Mouse (Mus musculus) lung, postnatal 25 days (tissue): ENCODE data around the gene BC030500.

Experiments
- DNase-seq: peaks from one replicate; pipeline ENCODE4 v3.0.0; 2022; ENCODE audit warnings: low spot score

BC030500 gene

DNA sequence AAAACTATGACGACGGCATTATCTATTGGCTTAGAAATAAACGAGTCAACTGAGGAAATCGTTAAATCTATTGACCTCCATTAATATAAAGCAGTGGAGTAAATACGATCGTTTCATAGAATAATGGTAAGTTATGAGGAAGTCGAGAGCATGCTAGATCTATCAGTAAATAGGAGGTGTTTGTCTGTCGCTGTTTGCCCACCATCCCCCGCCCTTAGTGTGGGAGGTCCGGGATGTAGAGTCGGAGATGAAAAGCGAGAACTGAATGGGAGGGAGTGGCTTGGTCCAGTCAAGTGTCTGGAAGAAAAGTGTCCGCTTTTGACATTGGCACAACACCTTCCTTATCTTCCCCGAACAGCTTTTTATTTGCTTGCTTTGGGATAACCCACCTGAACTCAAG, at the start of gene BC030500:
Gene BC030500 (plus strand): TSS at position 79 of the 400 bp plus-strand sequence.
- DNase-seq, result no peak

DNA sequence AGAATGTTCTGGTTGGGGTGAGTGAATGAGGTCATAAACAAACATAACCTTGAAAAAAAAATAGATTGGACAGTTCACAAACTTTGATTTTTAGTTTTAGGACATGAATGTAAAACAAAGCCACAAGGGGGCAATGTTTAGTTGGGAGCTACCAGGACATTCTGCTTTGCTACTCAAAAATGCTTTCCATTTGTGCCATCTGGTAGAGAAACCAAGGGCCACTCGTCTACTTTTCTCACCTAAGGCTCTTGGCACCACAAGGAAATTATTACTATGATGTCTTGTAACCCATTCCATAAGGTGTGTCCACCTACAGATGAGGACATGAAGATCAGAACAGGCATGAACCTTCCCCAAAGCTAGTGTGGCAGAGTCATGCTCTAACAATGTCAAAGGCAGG, 25.1 kb upstream of the BC030500 start:
- no peak for DNase-seq

DNA sequence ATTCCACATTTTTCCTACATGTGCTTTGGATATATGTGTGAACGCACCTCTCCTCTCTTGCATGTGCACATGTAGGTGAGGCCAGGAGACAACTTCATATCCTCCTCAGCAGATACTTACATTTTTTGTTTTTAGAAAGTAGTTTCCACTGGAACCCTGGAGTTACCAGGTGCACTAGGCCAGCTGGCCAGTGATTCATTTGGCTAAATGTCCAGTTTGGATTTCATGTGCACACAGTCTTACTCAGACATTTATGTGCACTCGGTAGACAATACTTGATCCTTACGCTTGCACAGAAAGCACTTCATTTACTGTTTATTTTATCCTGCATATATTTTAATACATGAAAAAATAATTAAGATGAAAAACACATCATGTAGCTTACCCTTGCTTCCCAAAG, 21.0 kb upstream of the BC030500 start:
- no peak for DNase-seq

DNA sequence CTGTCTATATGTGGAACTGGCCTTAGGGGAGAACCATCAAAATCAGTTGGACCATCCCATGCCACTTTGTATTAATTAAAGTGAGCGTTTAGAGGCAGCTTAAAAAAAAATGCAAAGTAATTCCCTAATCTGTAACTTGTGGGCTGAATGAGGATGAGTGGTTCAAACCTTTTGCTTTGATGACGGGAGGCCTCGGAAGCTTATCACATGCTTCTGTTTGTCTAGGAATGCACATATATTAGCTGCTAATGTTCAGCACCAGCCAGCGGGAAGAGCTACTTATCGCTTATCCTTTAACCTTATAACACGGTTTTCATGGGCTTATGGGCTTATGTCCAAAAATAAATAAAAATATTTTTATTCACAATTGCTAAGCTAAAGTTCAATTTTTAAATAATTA, 15.6 kb upstream of the BC030500 start:
- DNase-seq, result no peak

DNA sequence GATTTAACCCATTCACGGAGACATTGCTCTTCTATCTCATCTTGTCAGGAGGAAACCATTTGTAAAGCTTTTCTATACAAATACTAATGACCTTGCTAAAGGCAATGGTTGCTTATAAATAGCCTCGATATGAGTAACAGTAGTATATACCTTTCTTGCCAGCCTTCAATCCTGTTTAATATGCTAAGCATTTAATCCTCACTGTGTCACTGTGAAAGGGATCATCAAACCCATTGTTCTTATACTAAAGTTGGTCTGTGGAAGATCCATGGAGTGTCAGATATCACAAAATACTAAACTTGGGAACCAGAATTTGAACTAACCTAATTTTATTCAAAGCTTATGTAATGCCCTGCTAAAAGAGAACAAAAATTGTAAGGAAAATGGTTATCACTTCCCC, 7.1 kb upstream of the BC030500 start:
- DNase-seq, result no peak

DNA sequence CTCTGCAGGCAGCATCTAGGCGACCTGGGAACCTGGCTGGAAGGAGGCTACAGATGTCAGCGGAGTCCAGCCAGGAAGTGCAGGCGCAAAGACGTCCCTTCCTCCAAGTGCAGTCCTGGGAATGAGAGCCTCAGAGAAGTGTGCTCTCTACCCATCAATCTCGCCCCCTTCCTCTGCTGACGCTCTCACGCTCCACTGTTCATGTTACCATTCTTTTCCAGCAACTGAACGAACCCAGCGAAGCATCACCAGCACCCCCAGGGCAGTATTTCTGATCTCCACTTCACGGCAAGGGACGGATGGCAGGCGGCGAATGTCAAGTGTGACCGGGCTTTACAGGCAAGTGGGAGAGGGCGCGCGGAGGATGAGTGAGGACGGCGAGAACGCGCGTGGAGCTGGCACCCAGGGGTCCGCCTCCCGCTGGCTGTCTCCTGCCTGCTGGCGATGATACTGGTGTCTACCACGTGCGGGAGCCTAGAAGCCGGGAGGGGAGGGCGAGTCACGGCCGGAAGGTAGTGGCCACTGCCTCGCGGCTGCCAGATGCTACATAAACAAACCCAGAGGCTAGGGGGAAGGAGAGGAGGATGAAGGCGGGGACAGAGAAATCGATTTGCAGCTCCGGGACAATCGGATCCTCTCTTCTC, 763 bp downstream of the BC030500 start, which contains the start of gene Galntl6:
Gene Galntl6 (minus strand): TSS at position 445 of the 644 bp plus-strand sequence.
- no peak for DNase-seq

DNA sequence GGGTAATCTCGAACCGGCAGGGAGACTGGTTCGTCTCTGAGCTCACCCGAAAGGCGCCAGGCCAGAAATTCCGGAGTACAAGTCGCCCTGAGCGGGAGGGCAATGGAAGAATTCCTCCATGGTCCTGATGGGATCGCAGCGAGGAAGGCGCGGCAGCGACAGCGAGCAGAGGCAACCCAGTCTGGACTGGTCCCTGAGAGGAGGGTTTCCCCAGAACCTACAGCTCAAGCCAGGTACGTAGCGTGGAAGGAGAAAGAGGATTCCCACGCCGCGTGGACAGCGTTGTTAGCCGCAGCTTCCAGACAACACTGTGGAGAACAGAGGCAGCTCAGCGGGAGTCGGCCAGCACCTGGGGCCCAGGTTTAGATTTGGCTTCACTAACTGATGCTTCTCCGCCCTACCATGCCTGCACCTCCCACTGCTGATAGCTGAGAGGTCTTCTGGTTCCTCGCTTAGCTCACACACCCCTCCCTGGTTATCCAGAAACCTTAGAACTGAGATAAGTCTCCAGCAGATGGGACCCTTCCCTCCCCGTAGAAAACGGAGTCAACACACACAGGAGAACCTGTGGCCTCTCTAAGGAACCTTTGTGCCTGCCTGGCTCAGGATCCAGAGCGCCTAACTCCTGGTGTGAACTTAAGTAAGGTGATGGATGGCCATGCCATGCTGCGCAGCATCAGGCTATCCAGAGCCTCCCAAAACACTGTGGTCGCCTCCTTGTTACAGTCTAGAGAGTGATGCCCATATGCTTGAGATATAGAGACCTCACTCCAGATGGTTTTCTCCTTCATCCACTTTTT, 1.5 kb downstream of the BC030500 start:
- no peak for DNase-seq

DNA sequence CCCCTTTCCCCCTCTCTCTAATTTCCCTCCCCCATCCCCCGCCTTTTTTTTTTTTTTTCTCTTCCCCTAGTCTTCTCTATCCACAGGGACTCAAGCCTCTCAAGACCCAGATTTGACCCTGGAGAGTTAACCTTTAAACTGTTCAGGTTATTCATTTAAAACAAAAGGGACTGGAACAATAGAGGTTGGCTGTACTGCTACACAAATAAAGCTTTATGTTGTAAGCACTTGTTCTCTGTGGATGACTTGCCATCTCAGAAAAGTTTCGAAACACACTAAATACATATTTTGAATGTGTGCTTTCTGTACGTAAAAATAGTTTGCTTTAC, 2.0 kb downstream of the BC030500 start:
- no peak for DNase-seq

DNA sequence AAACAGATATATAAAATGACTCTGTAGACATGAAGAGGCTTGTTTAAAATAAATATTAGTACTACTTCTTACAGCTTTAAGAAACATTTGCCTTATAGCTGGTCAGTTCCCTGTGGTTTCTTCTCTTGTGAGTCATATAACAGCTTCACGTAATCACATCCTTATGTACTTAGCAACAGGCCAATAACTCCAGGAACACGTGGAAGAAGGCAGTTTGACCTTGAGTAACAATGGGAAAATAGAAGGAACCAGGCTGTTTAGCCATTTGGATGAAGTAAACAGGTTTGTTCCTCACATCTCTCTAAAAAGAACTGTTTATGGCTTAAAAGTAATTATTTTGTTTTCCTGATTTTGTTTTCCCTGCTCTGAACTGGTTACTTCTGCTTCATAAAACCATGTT, 3.6 kb downstream of the BC030500 start:
- no peak for DNase-seq

DNA sequence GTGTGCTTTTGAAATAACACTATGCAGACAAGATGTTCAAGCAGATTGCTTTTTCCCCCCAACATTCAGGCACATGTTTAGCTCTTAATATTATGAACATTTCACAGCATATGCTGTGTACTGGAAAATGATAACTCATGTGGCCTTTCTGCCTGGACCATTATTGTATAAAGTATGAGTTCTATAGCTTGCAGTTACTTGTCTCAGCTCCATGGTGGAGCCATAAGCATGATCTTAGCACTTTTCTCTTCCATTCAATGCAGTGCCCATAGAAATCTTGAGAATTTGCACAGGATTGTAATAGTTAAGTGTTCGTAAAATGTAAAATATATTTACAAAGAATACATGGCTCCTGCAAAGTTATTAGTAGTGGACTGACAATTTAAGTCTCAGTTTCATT, 19.5 kb downstream of the BC030500 start:
- DNase-seq, result no peak

DNA sequence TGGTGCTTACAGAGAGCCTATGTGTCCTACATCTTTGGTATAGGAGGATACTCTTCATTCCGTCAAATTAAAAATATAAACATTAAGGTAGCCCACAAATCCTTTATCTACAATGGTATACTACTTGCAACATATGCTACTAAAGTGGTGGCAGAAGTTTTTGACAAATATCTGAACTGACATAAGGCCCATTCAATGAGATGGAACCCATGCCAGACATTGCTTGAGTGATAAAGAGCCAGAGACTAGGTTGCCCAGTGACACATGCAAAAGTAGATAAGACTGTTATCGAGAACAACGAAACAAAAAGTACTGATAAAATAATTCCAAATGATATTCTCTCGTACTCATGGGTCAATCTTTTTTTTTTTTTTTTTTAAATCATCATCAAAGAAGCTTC, 32.2 kb downstream of the BC030500 start:
- no peak for DNase-seq

DNA sequence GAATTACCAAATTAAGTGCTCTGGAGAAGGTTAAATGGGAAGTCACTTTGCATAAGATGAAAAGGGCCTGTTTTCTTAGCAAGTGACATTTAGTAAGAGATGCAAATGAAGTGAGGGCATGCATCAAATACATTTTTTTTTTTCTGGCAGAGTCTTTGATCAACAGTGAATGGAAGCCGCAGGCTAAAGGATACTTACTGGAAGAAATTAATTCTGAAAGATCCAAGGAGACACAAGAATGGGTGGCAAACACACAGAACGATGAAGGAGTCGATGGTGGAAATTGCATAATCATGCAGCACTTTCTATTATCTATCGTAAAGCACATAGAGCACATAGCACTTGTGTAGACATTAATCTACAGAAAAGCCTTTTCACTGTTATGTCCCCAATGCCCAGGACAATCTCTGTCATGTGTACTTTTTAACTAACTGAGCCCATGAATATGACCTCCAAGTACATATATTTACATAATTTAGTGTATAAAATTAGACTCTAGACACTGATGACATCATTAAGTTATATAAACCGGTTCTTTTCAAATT, 45.7 kb downstream of the BC030500 start:
- no peak for DNase-seq
